Mouse (Mus musculus) adrenal gland, postnatal 10 days (tissue): ENCODE data around the gene Slc4a1ap. TPM values are rescaled to one million over a fixed set of nuclear protein-coding genes. Genes with fewer than 3 reads are reported as not detected.

Experiments used
- DNase-seq: peaks from one replicate; pipeline ENCODE4 v3.0.0; 2021; ENCODE audit warnings: mixed read lengths
- total RNA-seq, 2 experiments: library from RNA; stranded (reverse); gene quantifications; 2 replicates each; pipeline ENCODE4 v1.2.3; 2021

The Slc4a1ap gene
- total RNA-seq, 2 experiments from 2014 or later: 27.9 to 28.5 TPM

DNA sequence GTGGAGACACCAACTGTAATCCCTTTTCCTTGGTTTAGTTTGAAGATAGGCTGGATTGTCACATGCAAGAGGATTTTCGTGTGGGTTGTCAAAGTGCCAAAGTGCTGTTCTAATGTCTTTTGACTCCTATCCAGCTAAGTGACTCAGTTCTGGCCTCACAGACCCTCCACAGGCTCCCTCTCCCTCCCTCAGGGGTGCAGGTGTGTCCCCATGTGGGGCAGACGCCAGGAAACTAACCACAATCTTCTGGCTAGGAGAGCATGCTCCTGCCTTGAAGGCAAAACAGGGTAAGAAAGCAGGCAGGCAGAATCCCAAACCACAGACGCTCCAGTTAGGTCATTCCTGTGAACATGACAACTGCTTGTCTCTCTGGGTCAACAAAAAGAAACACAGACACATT, 79.4 kb downstream of the Slc4a1ap start:
- DNase-seq: peak; percentile 56

Other genes with a start within 250 kb of the Slc4a1ap start
- gene Ift172, start 235.9 kb upstream of the Slc4a1ap start, total RNA-seq: 10 to 100 TPM; 27.7 to 36.2 TPM
- 10 to 100 TPM in 1 of 2 experiments, 1 to 10 TPM in 1; 6.8 to 10.7 TPM for gene Fndc4, start 230.9 kb upstream of the Slc4a1ap start, total RNA-seq
- 10 to 100 TPM; 14.5 to 32.1 TPM for gene Gckr, start 229.6 kb upstream of the Slc4a1ap start, total RNA-seq
- 10 to 100 TPM; 17.8 to 26.0 TPM for gene Zfp512, start 74.6 kb upstream of the Slc4a1ap start, total RNA-seq
- gene 4930548H24Rik, start 41.3 kb upstream of the Slc4a1ap start, total RNA-seq: under 1 TPM; 0.24 to 0.58 TPM
- gene Gpn1, start 32.3 kb upstream of the Slc4a1ap start, total RNA-seq: 10 to 100 TPM; 22.9 to 23.3 TPM
- gene Supt7l, start 812 bp downstream of the Slc4a1ap start, total RNA-seq: 10 to 100 TPM; 16.0 to 20.9 TPM
- gene Mrpl33, start 69.9 kb downstream of the Slc4a1ap start, total RNA-seq: 100 to 1,000 TPM; 282 to 285 TPM
- gene Rbks, start 170.6 kb downstream of the Slc4a1ap start, total RNA-seq: 10 to 100 TPM in 1 of 2 experiments, 1 to 10 TPM in 1; 9.6 to 13.4 TPM
- 10 to 100 TPM; 55.8 to 84.3 TPM for gene Babam2, start 170.7 kb downstream of the Slc4a1ap start, total RNA-seq